Mouse (Mus musculus): Measurements from ENCODE around the gene Arhgap45. TPM values are rescaled to one million over a fixed set of nuclear protein-coding genes. Genes with fewer than 3 reads are reported as not detected.
A peak's percentile ranks its signal among the peaks of the same experiment; 100 is the strongest.

Arhgap45 gene
- polyA plus RNA-seq (2016; fragmentation: Nextera tagmentation; extraction: Ambion mirVana), result 8.0 and 9.1 TPM in 2 replicates

DNA sequence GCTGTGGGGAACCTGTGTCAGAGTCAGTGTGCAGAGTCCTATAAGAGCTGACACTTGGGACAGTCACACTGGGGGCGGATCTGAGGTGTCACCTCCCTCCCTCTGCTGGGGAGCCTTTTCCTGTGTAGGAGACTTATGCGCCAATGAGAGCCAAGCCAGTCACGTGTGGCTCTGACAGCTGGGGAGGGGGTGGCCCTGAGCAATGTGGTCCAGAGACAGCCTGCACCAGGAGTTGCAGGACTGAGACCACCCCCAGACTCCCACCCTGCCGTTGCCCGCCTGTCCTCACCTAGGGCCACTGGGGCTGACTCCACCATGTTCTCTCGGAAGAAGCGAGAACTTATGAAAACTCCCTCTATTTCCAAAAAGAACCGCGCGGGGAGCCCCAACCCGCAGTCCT is at the start of gene Arhgap45:
Gene Arhgap45 (plus strand): TSS at position 143 of the 400 bp plus-strand sequence.
- H3K27ac ChIP-seq, result no peak within 1 kb of the TSS
- H3K9me3 ChIP-seq, result 0 out of 2 replicates have a peak, but pooled peaks cover 4% of the 10 kb centered on the region
- no peak for DNase-seq (ENCODE audit: extremely low spot score, low spot score)
- no peak within 1 kb of the TSS for H3K4me3 ChIP-seq
- H3K36me3 ChIP-seq (replicated peaks), result peaks cover 6% of the 10 kb centered on the region; the same call in 1 of the 2 replicates
- peaks cover 47% of the 10 kb centered on the region for H3K4me1 ChIP-seq
- H3K27me3 ChIP-seq (ENCODE audit: poor library complexity, severe bottlenecking), result peaks cover 89% of the 10 kb centered on the region
- 66% methylated on average over 11 of the region's 11 CpGs for WGBS

DNA sequence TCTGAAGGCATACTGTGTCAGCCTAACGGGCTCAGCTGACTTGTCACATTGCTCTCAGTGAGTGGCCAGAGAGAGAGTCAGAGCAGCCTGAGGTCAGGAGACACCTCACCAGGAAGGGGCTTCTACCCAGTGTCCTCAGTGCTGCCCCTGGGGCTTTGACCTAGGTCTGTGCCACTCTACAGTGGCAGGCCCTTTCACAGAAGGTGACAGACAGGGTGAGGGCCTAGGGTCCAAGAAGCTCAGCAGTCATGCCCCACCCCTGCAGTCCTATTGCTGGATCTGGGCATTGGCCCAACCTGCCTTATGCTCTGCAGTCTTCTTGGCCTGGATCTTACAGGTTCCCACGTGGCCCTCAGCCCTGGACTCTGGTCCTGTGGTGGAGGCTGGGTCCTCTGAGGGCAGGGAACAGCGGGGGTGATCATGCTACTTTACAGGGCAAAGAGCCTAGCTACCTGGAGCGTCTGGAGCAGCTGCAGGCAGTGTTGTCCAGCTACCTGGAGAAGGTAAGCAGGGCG is 49.5 kb upstream of the Arhgap45 start:
- H3K27me3 ChIP-seq (ENCODE audit: poor library complexity, severe bottlenecking), result peaks cover 45% of the 10 kb centered on the region
- H3K4me3 ChIP-seq, result 0 out of 2 replicates have a peak overlapping the region, but pooled peaks have one; percentile 6
- no peaks in the 10 kb centered on the region for H3K9me3 ChIP-seq
- WGBS, result 91% methylated on average over 5 of the region's 5 CpGs
- DNase-seq (ENCODE audit: extremely low spot score, low spot score), result no peak
- H3K4me1 ChIP-seq, result peaks cover 15% of the 10 kb centered on the region
- peaks cover 71% of the 10 kb centered on the region for H3K36me3 ChIP-seq (replicated peaks)
- no peak overlapping the region for H3K27ac ChIP-seq

GRCm38 (mm10) chr10:79968181-79968580 is 48.3 kb upstream of the Arhgap45 start:
- H3K27me3 ChIP-seq (ENCODE audit: poor library complexity, severe bottlenecking), result peaks cover 57% of the 10 kb centered on the region
- no peak for DNase-seq (ENCODE audit: extremely low spot score, low spot score)
- no peak overlapping the region for H3K4me3 ChIP-seq
- peaks cover 18% of the 10 kb centered on the region for H3K4me1 ChIP-seq
- no peak overlapping the region for H3K27ac ChIP-seq
- no peaks in the 10 kb centered on the region for H3K9me3 ChIP-seq
- peaks cover 58% of the 10 kb centered on the region for H3K36me3 ChIP-seq (replicated peaks)
- WGBS, result 85% methylated on average over 1 of the region's 1 CpGs

GRCm38 (mm10) chr10:79969124-79969568 is 47.3 kb upstream of the Arhgap45 start:
- 20% methylated on average over 3 of the region's 3 CpGs for whole genome bisulfite sequencing
- Histone ChIP-seq H3K27me3 (ENCODE audit: poor library complexity, severe bottlenecking) (peaks cover 66% of the 10 kb centered on the region), H3K4me1 (peaks cover 18% of the 10 kb centered on the region), H3K9me3 (no peaks in the 10 kb centered on the region), H3K36me3 (replicated peaks) (peaks cover 55% of the 10 kb centered on the region), H3K27ac (no peak overlapping the region), H3K4me3 (no peak overlapping the region)
- DNase-seq (ENCODE audit: extremely low spot score, low spot score), result no peak

- 8% methylated on average over 47 of the region's 47 CpGs for WGBS
- peak within 1 kb of the TSS; percentile 50 for H3K4me3 ChIP-seq
- peaks cover 66% of the 10 kb centered on the region for H3K27me3 ChIP-seq (ENCODE audit: poor library complexity, severe bottlenecking)
- H3K4me1 ChIP-seq, result peaks cover 18% of the 10 kb centered on the region
- no peaks in the 10 kb centered on the region for H3K9me3 ChIP-seq
- H3K36me3 ChIP-seq (replicated peaks), result peaks cover 55% of the 10 kb centered on the region
- H3K27ac ChIP-seq, result peak within 1 kb of the TSS; percentile 59; the same call in 1 of the 2 replicates
- DNase-seq (ENCODE audit: extremely low spot score, low spot score), result no peak
Measured at GRCm38 (mm10) chr10:79970415-79971182, 45.9 kb upstream of the Arhgap45 start, which contains the start of gene Grin3b. Gene Grin3b, plus strand, starts transcription at chr10:79970715.

- H3K36me3 ChIP-seq (replicated peaks), result peaks cover 55% of the 10 kb centered on the region
- 0 out of 2 replicates have a peak, but pooled peaks cover 1% of the 10 kb centered on the region for H3K9me3 ChIP-seq
- no peak for DNase-seq (ENCODE audit: extremely low spot score, low spot score)
- H3K27me3 ChIP-seq (ENCODE audit: poor library complexity, severe bottlenecking), result peaks cover 66% of the 10 kb centered on the region
- 6% methylated on average over 21 of the region's 21 CpGs for WGBS
- peak overlapping the region; percentile 50 for H3K4me3 ChIP-seq
- H3K4me1 ChIP-seq, result peaks cover 18% of the 10 kb centered on the region
- H3K27ac ChIP-seq, result peak overlapping the region; percentile 59; the same call in 1 of the 2 replicates
Measured at GRCm38 (mm10) chr10:79971183-79971497, 45.3 kb upstream of the Arhgap45 start.

DNA sequence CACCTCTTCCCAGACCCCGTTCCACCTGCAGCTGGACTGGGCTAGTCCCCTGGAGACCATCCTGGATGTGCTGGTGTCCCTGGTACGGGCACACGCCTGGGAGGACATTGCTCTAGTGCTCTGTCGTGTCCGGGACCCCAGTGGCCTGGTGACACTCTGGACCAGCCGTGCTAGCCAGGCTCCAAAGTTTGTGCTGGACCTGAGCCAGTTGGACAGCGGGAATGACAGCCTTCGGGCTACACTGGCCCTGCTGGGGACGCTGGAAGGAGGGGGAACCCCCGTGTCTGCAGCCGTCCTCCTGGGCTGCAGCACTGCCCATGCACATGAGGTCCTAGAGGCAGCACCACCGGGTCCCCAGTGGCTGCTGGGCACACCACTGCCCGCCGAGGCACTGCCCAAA is 43.6 kb upstream of the Arhgap45 start:
- Histone ChIP-seq H3K27ac (no peak overlapping the region), H3K9me3 (peaks cover 10% of the 10 kb centered on the region; the same call in 1 of the 2 replicates), H3K36me3 (replicated peaks) (peaks cover 55% of the 10 kb centered on the region), H3K4me1 (peaks cover 18% of the 10 kb centered on the region), H3K4me3 (no peak overlapping the region), H3K27me3 (ENCODE audit: poor library complexity, severe bottlenecking) (peaks cover 75% of the 10 kb centered on the region)
- WGBS, result 73% methylated on average over 14 of the region's 14 CpGs
- DNase-seq (ENCODE audit: extremely low spot score, low spot score), result no peak

DNA sequence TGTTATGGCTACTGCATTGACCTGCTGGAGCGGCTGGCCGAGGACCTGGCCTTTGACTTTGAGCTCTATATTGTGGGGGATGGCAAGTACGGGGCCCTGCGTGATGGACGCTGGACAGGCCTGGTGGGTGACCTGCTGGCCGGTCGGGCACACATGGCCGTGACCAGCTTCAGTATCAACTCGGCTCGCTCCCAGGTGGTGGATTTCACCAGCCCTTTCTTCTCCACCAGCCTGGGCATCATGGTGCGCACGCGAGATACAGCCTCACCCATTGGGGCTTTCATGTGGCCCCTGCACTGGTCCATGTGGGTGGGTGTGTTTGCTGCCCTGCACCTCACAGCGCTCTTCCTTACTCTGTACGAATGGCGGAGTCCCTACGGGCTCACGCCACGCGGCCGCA is 42.4 kb upstream of the Arhgap45 start:
- peaks cover 21% of the 10 kb centered on the region for H3K4me1 ChIP-seq
- DNase-seq (ENCODE audit: extremely low spot score, low spot score), result no peak
- no peak overlapping the region for H3K27ac ChIP-seq
- 0 out of 2 replicates have a peak overlapping the region, but pooled peaks have one; percentile 4 for H3K4me3 ChIP-seq
- H3K9me3 ChIP-seq, result peaks cover 10% of the 10 kb centered on the region; the same call in 1 of the 2 replicates
- peaks cover 58% of the 10 kb centered on the region for H3K36me3 ChIP-seq (replicated peaks)
- WGBS, result 88% methylated on average over 21 of the region's 21 CpGs
- H3K27me3 ChIP-seq (ENCODE audit: poor library complexity, severe bottlenecking), result peaks cover 70% of the 10 kb centered on the region

DNA sequence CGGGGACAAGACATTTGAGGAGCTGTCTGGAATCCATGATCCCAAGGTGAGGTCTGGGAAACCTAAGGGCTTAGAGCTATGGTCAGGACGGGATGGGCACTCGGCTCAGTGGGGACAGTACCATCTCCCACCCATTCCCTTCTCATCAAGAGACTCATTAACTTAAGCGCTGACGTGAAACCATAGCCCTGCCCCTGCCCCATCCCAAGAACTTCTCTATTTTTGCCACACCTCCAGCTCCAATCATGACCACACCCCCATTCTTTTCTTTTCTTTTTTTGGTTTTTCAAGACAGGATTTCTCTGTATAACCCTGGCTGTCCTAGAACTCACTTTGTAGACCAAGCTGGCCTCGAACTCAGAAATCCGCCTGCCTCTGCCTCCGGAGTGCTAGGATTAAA is 41.8 kb upstream of the Arhgap45 start:
- Histone ChIP-seq H3K4me3 (0 out of 2 replicates have a peak overlapping the region, but pooled peaks have one; percentile 4), H3K27me3 (ENCODE audit: poor library complexity, severe bottlenecking) (peaks cover 64% of the 10 kb centered on the region), H3K36me3 (replicated peaks) (peaks cover 63% of the 10 kb centered on the region), H3K4me1 (peaks cover 21% of the 10 kb centered on the region), H3K27ac (no peak overlapping the region), H3K9me3 (peaks cover 10% of the 10 kb centered on the region; the same call in 1 of the 2 replicates)
- DNase-seq (ENCODE audit: extremely low spot score, low spot score), result no peak
- 88% methylated on average over 8 of the region's 8 CpGs for WGBS

DNA sequence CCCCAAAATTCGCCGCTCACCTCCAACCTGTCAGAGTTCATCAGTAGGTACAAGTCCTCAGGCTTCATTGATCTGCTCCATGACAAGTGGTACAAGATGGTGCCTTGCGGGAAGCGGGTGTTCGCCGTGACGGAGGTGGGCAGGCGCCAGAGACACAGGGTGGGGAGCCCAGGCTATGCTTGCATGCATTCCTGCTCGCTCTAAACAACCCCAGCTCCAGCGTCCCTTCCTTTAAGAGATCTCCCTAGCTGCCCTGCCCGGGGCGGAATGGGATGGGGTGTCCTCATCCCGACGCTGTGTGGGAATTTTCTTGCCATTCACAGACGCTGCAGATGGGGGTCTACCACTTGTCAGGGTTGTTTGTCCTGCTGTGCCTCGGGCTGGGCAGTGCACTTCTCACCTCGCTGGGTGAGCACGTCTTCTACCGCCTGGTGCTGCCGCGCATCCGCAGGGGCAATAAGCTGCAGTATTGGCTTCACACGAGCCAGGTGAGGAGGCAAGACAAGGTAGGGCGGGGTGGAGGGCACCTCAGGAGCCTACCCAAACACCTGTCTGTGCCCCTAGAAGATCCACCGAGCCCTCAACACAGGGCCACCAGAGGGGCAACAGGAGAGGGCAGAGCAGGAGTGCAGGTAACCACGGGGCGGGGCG is 40.3 kb upstream of the Arhgap45 start:
- peaks cover 10% of the 10 kb centered on the region; the same call in 1 of the 2 replicates for H3K9me3 ChIP-seq
- no peak for DNase-seq (ENCODE audit: extremely low spot score, low spot score)
- H3K4me1 ChIP-seq, result peaks cover 15% of the 10 kb centered on the region
- H3K27ac ChIP-seq, result no peak overlapping the region
- H3K36me3 ChIP-seq (replicated peaks), result peaks cover 79% of the 10 kb centered on the region
- H3K27me3 ChIP-seq (ENCODE audit: poor library complexity, severe bottlenecking), result peaks cover 49% of the 10 kb centered on the region
- peak overlapping the region; percentile 5; the same call in 1 of the 2 replicates for H3K4me3 ChIP-seq
- 86% methylated on average over 28 of the region's 28 CpGs for WGBS

DNA sequence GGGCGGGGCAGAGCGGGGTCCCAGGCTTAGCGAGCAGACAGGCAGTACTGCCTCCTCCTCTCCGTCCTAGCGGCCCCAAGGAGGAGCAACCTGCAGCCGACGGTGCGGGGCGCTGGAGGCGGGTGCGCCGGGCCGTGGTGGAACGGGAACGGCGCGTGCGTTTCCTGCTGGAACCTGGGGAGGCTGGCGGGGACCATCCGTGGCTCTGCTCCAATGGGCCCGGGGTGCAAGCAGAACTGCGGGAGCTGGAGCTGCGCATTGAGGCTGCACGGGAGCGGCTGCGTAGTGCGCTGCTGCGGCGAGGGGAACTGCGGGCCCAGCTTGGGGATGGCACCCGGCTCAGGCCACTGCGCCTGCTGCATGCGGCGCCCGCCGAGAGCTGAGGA is 39.7 kb upstream of the Arhgap45 start:
- Histone ChIP-seq H3K4me1 (peaks cover 15% of the 10 kb centered on the region), H3K36me3 (replicated peaks) (peaks cover 83% of the 10 kb centered on the region), H3K27ac (no peak overlapping the region), H3K9me3 (peaks cover 10% of the 10 kb centered on the region; the same call in 1 of the 2 replicates), H3K27me3 (ENCODE audit: poor library complexity, severe bottlenecking) (peaks cover 44% of the 10 kb centered on the region), H3K4me3 (no peak overlapping the region; the same call in 1 of the 2 replicates)
- DNase-seq (ENCODE audit: extremely low spot score, low spot score), result no peak
- WGBS, result 76% methylated on average over 36 of the region's 36 CpGs

DNA sequence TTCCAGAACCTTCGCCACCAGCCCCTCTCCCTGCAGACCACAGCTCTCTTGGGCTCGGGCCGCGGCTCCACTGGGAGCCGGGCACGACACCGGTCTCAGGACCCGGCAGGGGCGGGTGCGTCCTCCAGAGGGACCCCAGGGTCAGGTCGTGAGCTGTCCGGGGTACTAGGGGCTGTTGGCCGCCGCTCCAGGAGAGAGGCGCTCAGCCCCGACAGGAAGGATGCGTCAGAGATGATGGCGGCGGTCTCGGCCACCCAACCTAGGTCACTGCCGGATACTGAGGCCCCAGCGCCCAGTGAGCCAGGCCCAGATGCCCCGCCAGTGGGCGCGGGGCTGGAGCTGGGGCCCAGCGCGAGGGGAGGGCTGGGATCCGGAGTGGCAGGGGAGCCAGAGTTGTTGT is 39.1 kb upstream of the Arhgap45 start:
- H3K27ac ChIP-seq, result no peak overlapping the region
- H3K4me3 ChIP-seq, result no peak overlapping the region; the same call in 1 of the 2 replicates
- peaks cover 85% of the 10 kb centered on the region for H3K36me3 ChIP-seq (replicated peaks)

More for the DNA sequence above, 39.1 kb upstream of the Arhgap45 start:
- DNase-seq (ENCODE audit: extremely low spot score, low spot score), result no peak
- H3K27me3 ChIP-seq (ENCODE audit: poor library complexity, severe bottlenecking), result peaks cover 38% of the 10 kb centered on the region
- peaks cover 16% of the 10 kb centered on the region for H3K4me1 ChIP-seq
- 79% methylated on average over 28 of the region's 28 CpGs for WGBS
- peaks cover 10% of the 10 kb centered on the region; the same call in 1 of the 2 replicates for H3K9me3 ChIP-seq

Data from forebrain, embryonic 10.5 days (tissue).